Mouse (Mus musculus) stomach, postnatal 0 days (tissue): ENCODE measurements at regions not wholly inside any gene's neighbourhood (a gene's known extent, or its start where the extent isn't known, plus 50 kb on each side); places are given as distances from the start of the nearest gene placed in this dataset.

Experiments used
- ATAC-seq: fragments of 200-750 bp; cut with Nextera tagmentation; 2 replicates; pipeline ENCODE4 v1.8.0; 2017; ENCODE audit not compliant: low FRiP score, low TSS enrichment
- DNase-seq: peaks from one replicate; pipeline ENCODE4 v3.0.0-alpha.2; 2016; ENCODE audit warnings: low spot score
- H3K27ac ChIP-seq: fragments of 300-500 bp; sonication (generic); replicated peaks from 2 replicates; pipeline ENCODE4 v1.5.1; 2014; ENCODE audit warnings: mild to moderate bottlenecking, control low read depth
- H3K27me3 ChIP-seq: fragments of 300-500 bp; sonication (generic); 2 replicates; pipeline ENCODE4 v1.6.1; 2014; ENCODE audit warnings: low read length; ENCODE audit not compliant: control insufficient read depth, insufficient read depth
- H3K36me3 ChIP-seq: fragments of 300-500 bp; sonication (generic); 2 replicates; pipeline ENCODE4 v1.6.1; 2014; ENCODE audit warnings: low read length, mixed read lengths; ENCODE audit not compliant: control insufficient read depth, insufficient read depth
- H3K4me1 ChIP-seq: fragments of 300-500 bp; sonication (generic); replicated peaks from 2 replicates; pipeline ENCODE4 v1.6.1; 2014; ENCODE audit warnings: antibody characterized with exemption; ENCODE audit not compliant: control insufficient read depth, insufficient read depth
- H3K4me2 ChIP-seq: fragments of 300-500 bp; sonication (generic); replicated peaks from 2 replicates; pipeline ENCODE4 v1.6.1; 2014; ENCODE audit warnings: low read depth, mild to moderate bottlenecking, control low read depth, moderate library complexity
- H3K4me3 ChIP-seq: fragments of 300-500 bp; sonication (generic); 2 replicates; pipeline ENCODE4 v1.5.1; 2014; ENCODE audit warnings: low read depth, low read length, control low read depth
- H3K9ac ChIP-seq: fragments of 300-500 bp; sonication (generic); 2 replicates; pipeline ENCODE4 v1.6.1; 2014; ENCODE audit warnings: mild to moderate bottlenecking, low read length, control low read depth, mixed read lengths
- H3K9me3 ChIP-seq: fragments of 300-500 bp; sonication (generic); 2 replicates; pipeline ENCODE4 v1.6.1; 2016; ENCODE audit warnings: low read length; ENCODE audit not compliant: control insufficient read depth
- CTCF ChIP-seq: IDR thresholded peaks from 2 replicates; pipeline ENCODE4 v1.5.1; 2016; ENCODE audit warnings: antibody characterized with exemption, low read depth, mild to moderate bottlenecking, moderate library complexity
- EP300 ChIP-seq: optimal IDR thresholded peaks from 2 replicates; pipeline ENCODE3; 2016; ENCODE audit warnings: antibody characterized with exemption
- WGBS: fragments of 180-500 bp; shearing (Covaris S2); extraction: QIAGEN DNeasy Blood & Tissue Kit; methylation state at CpG from one replicate; pipeline ENCODE4 v1.1.7; 2014; 5-methylcytosine and 5-hydroxymethylcytosine counted together

DNA sequence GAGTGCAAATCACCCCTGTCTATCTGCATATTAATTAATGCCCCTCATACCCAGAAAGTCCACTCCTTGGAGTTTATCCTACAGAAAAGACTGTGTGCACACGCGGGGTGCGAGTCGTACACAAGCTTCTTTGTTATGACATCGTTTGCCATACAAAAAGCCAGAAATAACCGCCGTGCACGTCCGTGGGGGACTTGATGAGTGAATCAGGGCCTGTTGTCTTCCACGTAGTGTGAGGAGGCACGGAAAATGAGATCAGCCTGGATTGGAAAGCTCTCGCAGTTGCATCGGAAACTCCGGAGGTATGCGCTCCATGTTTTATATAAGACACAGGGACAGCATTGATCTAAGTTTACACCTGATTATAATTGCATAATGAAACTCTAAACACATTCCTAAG is 120.3 kb downstream of the Etnk1 start:
- Histone ChIP-seq H3K27me3 (no peaks in the 10 kb centered on the region), H3K4me3 (no peak overlapping the region), H3K9ac (no peak overlapping the region), H3K27ac (no peak overlapping the region), H3K4me2 (no peak overlapping the region), H3K36me3 (no peaks in the 10 kb centered on the region), H3K4me1 (no peaks in the 10 kb centered on the region), H3K9me3 (no peaks in the 10 kb centered on the region)
- DNase-seq, result no peak
- ATAC-seq, result no peak
- WGBS, result 88% methylated on average over 15 of the region's 15 CpGs
- TF ChIP-seq CTCF, result no peak
- TF ChIP-seq EP300, result no peak

- Histone ChIP-seq H3K9me3 (no peaks in the 10 kb centered on the region), H3K27me3 (no peaks in the 10 kb centered on the region), H3K4me2 (no peak overlapping the region), H3K36me3 (no peaks in the 10 kb centered on the region), H3K4me1 (no peaks in the 10 kb centered on the region), H3K9ac (no peak overlapping the region), H3K27ac (no peak overlapping the region), H3K4me3 (no peak overlapping the region)
- no peak for ATAC-seq
- WGBS, result 73% methylated on average over 19 of the region's 19 CpGs
- TF ChIP-seq EP300 (no peak), CTCF (no peak)
- no peak for DNase-seq
Measured at GRCm38 (mm10) chr6:143288491-143289130, 121.6 kb downstream of the Etnk1 start.

- no peaks in the 10 kb centered on the region for H3K4me1 ChIP-seq
- H3K27ac ChIP-seq, result no peak overlapping the region
- no peaks in the 10 kb centered on the region for H3K9me3 ChIP-seq
- ATAC-seq (no peak), DNase-seq (no peak)
- no peak overlapping the region for H3K4me2 ChIP-seq
- TF ChIP-seq CTCF (no peak), EP300 (no peak)
- no peak overlapping the region for H3K4me3 ChIP-seq
- no peak overlapping the region for H3K9ac ChIP-seq
- 38% methylated on average over 3 of the region's 3 CpGs for WGBS
- no peaks in the 10 kb centered on the region for H3K27me3 ChIP-seq
- no peaks in the 10 kb centered on the region for H3K36me3 ChIP-seq
Measured at GRCm38 (mm10) chr6:143293648-143294047, 126.6 kb downstream of the Etnk1 start.

GRCm38 (mm10) chr6:143298391-143298790 is 131.4 kb downstream of the Etnk1 start:
- DNase-seq, result no peak
- Histone ChIP-seq H3K9ac (no peak overlapping the region), H3K4me1 (no peaks in the 10 kb centered on the region), H3K27me3 (no peaks in the 10 kb centered on the region), H3K4me2 (no peak overlapping the region), H3K9me3 (no peaks in the 10 kb centered on the region), H3K27ac (no peak overlapping the region), H3K36me3 (no peaks in the 10 kb centered on the region), H3K4me3 (no peak overlapping the region)
- no peak for ATAC-seq
- WGBS, result 70% methylated on average over 5 of the region's 5 CpGs
- TF ChIP-seq CTCF, result no peak

GRCm38 (mm10) chr6:143301414-143301813 is 134.4 kb downstream of the Etnk1 start:
- no peak overlapping the region for H3K4me2 ChIP-seq
- H3K27ac ChIP-seq, result no peak overlapping the region
- DNase-seq (no peak), ATAC-seq (no peak)
- no peaks in the 10 kb centered on the region for H3K4me1 ChIP-seq
- TF ChIP-seq CTCF, result no peak
- no peak for TF ChIP-seq EP300
- no peaks in the 10 kb centered on the region for H3K36me3 ChIP-seq
- 89% methylated on average over 10 of the region's 10 CpGs for WGBS
- no peak overlapping the region for H3K4me3 ChIP-seq
- H3K9me3 ChIP-seq, result no peaks in the 10 kb centered on the region
- H3K27me3 ChIP-seq, result no peaks in the 10 kb centered on the region
- H3K9ac ChIP-seq, result no peak overlapping the region

GRCm38 (mm10) chr6:143307327-143307726 is 140.3 kb downstream of the Etnk1 start:
- H3K9me3 ChIP-seq, result no peaks in the 10 kb centered on the region
- DNase-seq (peak; percentile 79), ATAC-seq (peak; percentile 86)
- H3K4me2 ChIP-seq, result no peak overlapping the region
- TF ChIP-seq CTCF, result no peak
- no peak for TF ChIP-seq EP300
- no peaks in the 10 kb centered on the region for H3K27me3 ChIP-seq
- H3K36me3 ChIP-seq, result no peaks in the 10 kb centered on the region
- no peak overlapping the region for H3K4me3 ChIP-seq
- no peak overlapping the region for H3K9ac ChIP-seq
- no peaks in the 10 kb centered on the region for H3K4me1 ChIP-seq
- WGBS, result 47% methylated on average over 6 of the region's 6 CpGs
- H3K27ac ChIP-seq, result no peak overlapping the region
